Mouse (Mus musculus) limb, embryonic 14.5 days (tissue): ENCODE results near the gene Zbtb1. TPM values are rescaled to one million over a fixed set of nuclear protein-coding genes. Genes with fewer than 3 reads are reported as not detected.

Source experiments
- ATAC-seq: fragments of 200-750 bp; cut with Nextera tagmentation; 2 replicates; pipeline ENCODE4 v1.8.0; 2017; ENCODE audit warnings: low read depth, moderate number of reproducible peaks, moderate TSS enrichment; ENCODE audit not compliant: low FRiP score
- DNase-seq: peaks from one replicate; pipeline ENCODE4 v3.0.0-alpha.2; 2015; ENCODE audit warnings: low spot score
- H3K27ac ChIP-seq: fragments of 300-500 bp; sonication (generic); replicated peaks from 2 replicates; pipeline ENCODE4 v1.5.1; 2014; ENCODE audit warnings: low read depth, mild to moderate bottlenecking, low read length, moderate library complexity, mixed read lengths
- H3K27me3 ChIP-seq: fragments of 300-500 bp; sonication (generic); 2 replicates; pipeline ENCODE4 v1.6.1; 2014; ENCODE audit warnings: low read length, mixed read lengths; ENCODE audit not compliant: control insufficient read depth, insufficient read depth
- H3K36me3 ChIP-seq: fragments of 300-500 bp; sonication (generic); 2 replicates; pipeline ENCODE4 v1.6.1; 2014; ENCODE audit warnings: mild to moderate bottlenecking, low read length, moderate library complexity, mixed read lengths; ENCODE audit not compliant: control insufficient read depth, insufficient read depth
- H3K4me1 ChIP-seq: fragments of 300-500 bp; sonication (generic); 2 replicates; pipeline ENCODE4 v1.6.1; 2014; ENCODE audit warnings: antibody characterized with exemption, low read length, mixed read lengths; ENCODE audit not compliant: control insufficient read depth, insufficient read depth
- H3K4me2 ChIP-seq: fragments of 300-500 bp; sonication (generic); replicated peaks from 2 replicates; pipeline ENCODE4 v1.6.1; 2014; ENCODE audit warnings: low read depth, mild to moderate bottlenecking, low read length, moderate library complexity; ENCODE audit not compliant: severe bottlenecking
- H3K4me3 ChIP-seq: fragments of 300-500 bp; sonication (generic); replicated peaks from 2 replicates; pipeline ENCODE4 v1.5.1; 2014; ENCODE audit warnings: low read length
- H3K9ac ChIP-seq: fragments of 300-500 bp; sonication (generic); 2 replicates; pipeline ENCODE4 v1.6.1; 2014; ENCODE audit warnings: mild to moderate bottlenecking, low read depth, low read length, moderate library complexity; ENCODE audit not compliant: severe bottlenecking
- H3K9me3 ChIP-seq: fragments of 300-500 bp; sonication (generic); 2 replicates; pipeline ENCODE4 v1.6.1; 2016; ENCODE audit warnings: low read length; ENCODE audit not compliant: control insufficient read depth
- POLR2A ChIP-seq: fragments of 200-500 bp; IDR thresholded peaks from 2 replicates; pipeline ENCODE4 v1.8.0; 2012; ENCODE audit warnings: inconsistent platforms, mild to moderate bottlenecking, moderate library complexity, borderline replicate concordance; ENCODE audit not compliant: insufficient read depth, insufficient read length; ENCODE audit errors: extremely low read depth
- WGBS: fragments of 180-500 bp; shearing (Covaris S2); extraction: QIAGEN DNeasy Blood & Tissue Kit; methylation state at CpG from one replicate; pipeline ENCODE4 v1.1.7; 2014; 5-methylcytosine and 5-hydroxymethylcytosine counted together
- polyA plus RNA-seq, 2 experiments: library from polyadenylated mRNA; depleted of rRNA in 1 of 2; stranded (reverse) in 1 of 2; unstranded in 1 of 2; fragments of >200 nt; fragmentation: Nextera tagmentation in 1 of 2; extraction: Ambion mirVana in 1 of 2; gene quantifications; 2 replicates each; pipeline versions ENCODE4 v1.2.1 to v1.2.3; 2012 to 2014

Zbtb1 gene
- polyA plus RNA-seq, 2 experiments: 6.9 to 9.4 TPM

DNA sequence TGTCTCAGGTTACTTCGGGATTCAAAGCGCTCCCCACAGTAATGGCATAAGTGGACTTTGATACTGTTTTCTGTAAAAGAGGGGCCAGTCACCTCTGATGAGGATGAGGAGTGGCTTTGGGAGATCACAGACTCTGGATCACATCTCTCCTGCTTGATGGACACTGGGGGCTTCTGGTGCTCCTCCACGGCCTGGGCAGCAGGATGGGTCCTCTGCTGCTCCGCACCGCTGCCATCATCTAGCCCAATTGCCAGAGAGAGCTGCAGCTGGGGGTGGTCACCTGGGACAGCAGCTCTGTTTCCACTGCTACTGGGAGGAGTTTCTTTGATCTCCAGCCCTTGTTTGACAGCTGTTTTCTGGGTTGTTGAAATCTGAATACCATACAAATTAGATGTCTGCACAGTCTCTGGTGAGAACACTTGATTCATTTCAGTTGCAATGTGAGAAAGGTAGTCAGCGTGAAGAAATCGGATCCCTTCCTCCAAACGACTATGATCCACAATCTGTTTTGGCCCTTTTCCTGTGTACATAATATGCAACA is 20.3 kb upstream of the Zbtb1 start:
- Histone ChIP-seq H3K27ac (no peak overlapping the region), H3K9me3 (no peaks in the 10 kb centered on the region), H3K27me3 (no peaks in the 10 kb centered on the region), H3K4me3 (no peak overlapping the region), H3K9ac (no peak overlapping the region), H3K36me3 (peaks cover 53% of the 10 kb centered on the region), H3K4me2 (no peak overlapping the region), H3K4me1 (no peaks in the 10 kb centered on the region)
- TF ChIP-seq POLR2A: no peak
- no peak for DNase-seq
- no peak for ATAC-seq
- WGBS: 70% methylated on average over 8 of the region's 8 CpGs

DNA sequence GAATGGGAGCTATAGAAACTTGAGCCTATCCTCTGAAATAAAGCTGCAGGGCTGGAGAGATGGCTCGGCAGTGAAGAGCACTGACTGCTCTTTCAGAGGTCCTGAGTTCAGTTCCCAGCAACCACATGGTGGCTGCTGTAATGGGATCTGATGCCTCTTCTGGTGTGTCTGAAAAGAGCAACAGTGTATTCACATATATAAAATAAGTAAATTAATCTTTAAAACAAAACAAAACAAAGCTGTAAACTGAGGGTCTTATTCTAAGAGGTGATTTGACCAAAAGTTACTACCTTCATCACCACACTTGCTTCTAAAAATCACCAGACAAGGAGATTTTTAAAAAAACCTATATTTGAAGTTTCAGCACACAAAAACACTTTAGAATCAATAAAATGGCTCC is 9.2 kb upstream of the Zbtb1 start:
- TF ChIP-seq POLR2A: no peak
- no peak overlapping the region for H3K9ac ChIP-seq
- 56% methylated on average over 1 of the region's 1 CpGs for WGBS
- no peaks in the 10 kb centered on the region for H3K4me1 ChIP-seq
- H3K36me3 ChIP-seq: 0 out of 2 replicates have a peak, but pooled peaks cover 14% of the 10 kb centered on the region
- H3K9me3 ChIP-seq: no peaks in the 10 kb centered on the region
- no peak overlapping the region for H3K4me3 ChIP-seq
- H3K27me3 ChIP-seq: no peaks in the 10 kb centered on the region
- ATAC-seq (no peak), DNase-seq (no peak)
- H3K27ac ChIP-seq: no peak overlapping the region
- no peak overlapping the region for H3K4me2 ChIP-seq

DNA sequence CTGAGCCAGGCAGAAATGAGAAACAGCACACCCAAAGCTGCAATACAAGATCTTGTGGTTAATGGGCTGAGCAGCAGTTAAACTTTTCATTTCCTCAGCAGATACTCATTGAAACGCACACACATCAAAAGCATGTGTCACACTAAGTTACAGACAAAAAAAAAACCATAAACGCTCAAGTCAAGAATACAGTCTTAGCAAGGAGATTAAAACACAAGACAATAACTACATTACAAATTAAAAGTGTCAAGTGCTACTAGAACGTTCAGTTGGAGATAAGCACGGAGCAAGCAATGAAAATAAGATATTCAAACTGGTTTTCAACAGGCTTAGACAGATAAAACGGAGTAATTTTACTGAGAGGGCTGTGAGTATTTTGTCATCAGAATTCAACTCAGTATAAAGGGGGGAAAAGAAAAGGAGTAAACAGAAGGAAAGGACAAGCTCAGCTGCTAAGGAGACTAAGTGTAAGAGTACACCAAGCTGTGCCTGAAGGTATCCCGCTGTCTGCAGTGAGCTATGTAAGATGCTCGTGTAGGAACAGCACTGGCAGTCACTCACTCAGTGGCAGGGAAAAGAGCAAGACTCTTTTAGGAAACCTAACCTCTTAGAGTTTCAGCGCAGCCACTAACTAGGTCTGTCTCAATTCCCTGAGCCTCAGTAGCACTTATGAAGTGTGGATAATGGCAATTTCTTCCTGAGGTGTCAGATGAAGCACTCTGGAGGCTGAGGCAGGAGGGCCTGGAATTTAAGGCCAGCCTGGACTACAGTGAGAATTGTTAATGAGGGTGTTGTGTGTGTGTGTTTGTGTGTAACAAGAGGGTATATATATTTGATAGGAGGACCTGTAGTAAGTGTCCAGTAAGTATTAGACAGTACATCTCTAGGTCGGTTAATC is 8.4 kb upstream of the Zbtb1 start:
- H3K27ac ChIP-seq: peak overlapping the region; percentile 5; the same call in 1 of the 2 replicates
- DNase-seq: no peak

DNA sequence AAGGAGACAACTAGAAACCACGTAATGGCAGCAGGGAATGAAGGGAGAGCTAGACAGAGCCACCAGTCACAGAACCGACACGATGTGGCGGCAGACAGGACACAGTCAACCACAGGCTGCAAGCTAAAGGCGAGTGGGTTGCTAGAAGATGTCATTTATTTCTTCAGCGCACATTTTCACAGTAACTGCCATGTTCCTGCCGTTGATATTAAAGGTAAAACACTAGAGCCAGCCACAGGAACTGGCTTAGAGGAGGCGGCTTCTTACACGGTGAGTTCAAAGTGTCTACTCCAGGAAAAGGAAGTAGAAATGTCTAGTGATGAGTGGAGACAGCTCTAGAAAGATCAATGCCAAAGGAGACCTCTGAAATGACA is 7.8 kb upstream of the Zbtb1 start:
- ATAC-seq: no peak
- no peak for TF ChIP-seq POLR2A
- H3K9me3 ChIP-seq: no peaks in the 10 kb centered on the region
- no peak for DNase-seq
- H3K27me3 ChIP-seq: no peaks in the 10 kb centered on the region
- H3K36me3 ChIP-seq: 0 out of 2 replicates have a peak, but pooled peaks cover 10% of the 10 kb centered on the region
- 81% methylated on average over 9 of the region's 9 CpGs for WGBS
- H3K4me1 ChIP-seq: peaks cover 5% of the 10 kb centered on the region
- peak overlapping the region; percentile 5; the same call in 1 of the 2 replicates for H3K27ac ChIP-seq
- no peak overlapping the region for H3K9ac ChIP-seq
- H3K4me3 ChIP-seq: no peak overlapping the region
- H3K4me2 ChIP-seq: no peak overlapping the region

More for the DNA sequence above, 8.4 kb upstream of the Zbtb1 start:
- no peaks in the 10 kb centered on the region for H3K4me1 ChIP-seq
- no peak overlapping the region for H3K4me2 ChIP-seq
- 0 out of 2 replicates have a peak, but pooled peaks cover 14% of the 10 kb centered on the region for H3K36me3 ChIP-seq
- ATAC-seq: no peak
- H3K9ac ChIP-seq: no peak overlapping the region
- no peak overlapping the region for H3K4me3 ChIP-seq
- 45% methylated on average over 9 of the region's 9 CpGs for WGBS
- H3K9me3 ChIP-seq: no peaks in the 10 kb centered on the region
- no peaks in the 10 kb centered on the region for H3K27me3 ChIP-seq
- TF ChIP-seq POLR2A: no peak

DNA sequence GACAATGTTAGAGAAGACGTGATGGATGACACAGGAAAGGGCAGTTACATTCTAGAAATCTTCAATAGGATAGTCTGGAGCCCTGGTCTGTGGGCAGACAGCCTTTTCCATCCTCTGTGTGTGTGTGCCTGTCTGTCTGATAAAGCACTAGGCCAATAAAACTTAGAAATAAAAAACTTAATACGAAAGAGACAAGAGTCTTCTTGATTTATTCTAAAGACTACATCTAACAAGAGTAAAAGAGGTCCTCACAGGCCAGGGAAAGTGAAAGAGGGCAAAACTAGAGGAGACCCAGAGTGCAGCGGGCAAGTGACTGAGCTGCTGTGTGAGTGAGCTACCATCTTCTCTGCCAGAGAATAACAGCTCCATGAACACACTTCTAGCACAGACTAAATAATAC is 3.8 kb upstream of the Zbtb1 start:
- DNase-seq (no peak), ATAC-seq (no peak)
- 0 out of 2 replicates have a peak, but pooled peaks cover 9% of the 10 kb centered on the region for H3K36me3 ChIP-seq
- peaks cover 19% of the 10 kb centered on the region for H3K4me1 ChIP-seq
- WGBS: 81% methylated on average over 3 of the region's 3 CpGs
- H3K9me3 ChIP-seq: no peaks in the 10 kb centered on the region
- H3K4me2 ChIP-seq: no peak overlapping the region
- TF ChIP-seq POLR2A: no peak
- no peak overlapping the region for H3K27ac ChIP-seq
- H3K4me3 ChIP-seq: no peak overlapping the region
- no peaks in the 10 kb centered on the region for H3K27me3 ChIP-seq
- H3K9ac ChIP-seq: no peak overlapping the region
